Mouse (Mus musculus): ENCODE results near the gene Rbm3. TPM values are rescaled to one million over a fixed set of nuclear protein-coding genes. Genes with fewer than 3 reads are reported as not detected.

Rbm3 gene
- polyA plus RNA-seq, 1 experiment from 2014 or later = 339 TPM

Other genes with a start within 250 kb of the Rbm3 start
- 74.7 and 82.7 TPM in 2 replicates for gene Pqbp1, start 246.6 kb downstream of the Rbm3 start, polyA plus RNA-seq (2015; fragmentation: Nextera tagmentation; extraction: Ambion mirVana)
- gene Timm17b, start 246.5 kb downstream of the Rbm3 start, polyA plus RNA-seq (2015; fragmentation: Nextera tagmentation; extraction: Ambion mirVana) = 114 and 122 TPM in 2 replicates
- gene Gm10491, start 238.0 kb downstream of the Rbm3 start, polyA plus RNA-seq (2015; fragmentation: Nextera tagmentation; extraction: Ambion mirVana) = not detected in 2 replicates
- not detected in 2 replicates for gene Gm10490, start 236.3 kb downstream of the Rbm3 start, polyA plus RNA-seq (2015; fragmentation: Nextera tagmentation; extraction: Ambion mirVana)
- gene Pcsk1n, start 226.1 kb downstream of the Rbm3 start, polyA plus RNA-seq (2015; fragmentation: Nextera tagmentation; extraction: Ambion mirVana) = 0.32 and 0.42 TPM in 2 replicates
- gene Eras, start 217.3 kb downstream of the Rbm3 start, polyA plus RNA-seq (2015; fragmentation: Nextera tagmentation; extraction: Ambion mirVana) = not detected in 2 replicates
- gene Hdac6, start 198.0 kb downstream of the Rbm3 start, polyA plus RNA-seq (2015; fragmentation: Nextera tagmentation; extraction: Ambion mirVana) = 26.1 and 26.7 TPM in 2 replicates
- 1.1 and 1.4 TPM in 2 replicates for gene Gata1, start 167.8 kb downstream of the Rbm3 start, polyA plus RNA-seq (2015; fragmentation: Nextera tagmentation; extraction: Ambion mirVana)
- gene Glod5, start 127.4 kb downstream of the Rbm3 start, polyA plus RNA-seq (2015; fragmentation: Nextera tagmentation; extraction: Ambion mirVana) = 0.74 and 0.77 TPM in 2 replicates
- gene Suv39h1, start 71.1 kb downstream of the Rbm3 start, polyA plus RNA-seq (2015; fragmentation: Nextera tagmentation; extraction: Ambion mirVana) = 31.3 and 33.7 TPM in 2 replicates
- gene Was, start 55.4 kb downstream of the Rbm3 start, polyA plus RNA-seq (2015; fragmentation: Nextera tagmentation; extraction: Ambion mirVana) = 0.62 and 2.2 TPM in 2 replicates
- gene Wdr13, start 13.0 kb downstream of the Rbm3 start, polyA plus RNA-seq (2015; fragmentation: Nextera tagmentation; extraction: Ambion mirVana) = 27.5 and 27.6 TPM in 2 replicates
- 10.4 and 11.8 TPM in 2 replicates for gene Tbc1d25, start 30.3 kb upstream of the Rbm3 start, polyA plus RNA-seq (2015; fragmentation: Nextera tagmentation; extraction: Ambion mirVana)
- gene Ebp, start 47.6 kb upstream of the Rbm3 start, polyA plus RNA-seq (2015; fragmentation: Nextera tagmentation; extraction: Ambion mirVana) = 31.9 and 35.7 TPM in 2 replicates
- 4.3 and 5.0 TPM in 2 replicates for gene Porcn, start 60.6 kb upstream of the Rbm3 start, polyA plus RNA-seq (2015; fragmentation: Nextera tagmentation; extraction: Ambion mirVana)
- gene Ftsj1, start 106.5 kb upstream of the Rbm3 start, polyA plus RNA-seq (2015; fragmentation: Nextera tagmentation; extraction: Ambion mirVana) = 23.8 and 25.7 TPM in 2 replicates
- 13.9 and 22.6 TPM in 2 replicates for gene Slc38a5, start 125.3 kb upstream of the Rbm3 start, polyA plus RNA-seq (2015; fragmentation: Nextera tagmentation; extraction: Ambion mirVana)
- not detected in 2 replicates for gene Ssxb10, start 181.5 kb upstream of the Rbm3 start, polyA plus RNA-seq (2015; fragmentation: Nextera tagmentation; extraction: Ambion mirVana)
- gene Ssxb9, start 221.1 kb upstream of the Rbm3 start, polyA plus RNA-seq (2015; fragmentation: Nextera tagmentation; extraction: Ambion mirVana) = not detected in 2 replicates

Data from heart, embryonic 16.5 days (tissue).